19 mouse cellular contexts compared by ENCODE assay signal in genomic region chr5:66830206-66830605, GRCm38 (mm10).
"Had no signal": no experiment of that assay in that cellular context is flagged by ENCODE, and none has a peak within 500 bp of the region (broad histone marks: within the 10 kb centered on the region; RNA-seq: fewer than 3 reads in every experiment).

No protein-coding gene starts in this region.

- H3K4me1 ChIP-seq: megakaryocyte, embryonic 14.5 days; midbrain, embryonic 10.5 days had no signal

- H3K9ac ChIP-seq: limb, embryonic 15.5 days; liver, embryonic 14.5 days; lung, embryonic 15.5 days; midbrain, embryonic 13.5 days had no signal

- H3K4me3 ChIP-seq: limb, embryonic 15.5 days; lung, embryonic 15.5 days; megakaryocyte, embryonic 14.5 days; midbrain, embryonic 10.5 days; midbrain, embryonic 13.5 days had no signal

- DNase-seq: kidney, adult 9 months; kidney, postnatal 14 days; kidney, postnatal 4 days; left cerebral cortex, postnatal 4 days; lung, adult 18-20 months; lung, postnatal 10 days; lung, postnatal 36 days; thymus, adult 2 months; thymus, postnatal 14 days; thymus, postnatal 4 days had no signal

- ATAC-seq: midbrain, embryonic 13.5 days; midbrain, embryonic 16.5 days had no signal

- H3K9me3 ChIP-seq: limb, embryonic 15.5 days; lung, embryonic 15.5 days; midbrain, embryonic 10.5 days; midbrain, embryonic 13.5 days had no signal

- H3K36me3 ChIP-seq: limb, embryonic 15.5 days; lung, embryonic 15.5 days; midbrain, embryonic 10.5 days; midbrain, embryonic 13.5 days had no signal

- H3K4me2 ChIP-seq: limb, embryonic 15.5 days; liver, embryonic 11.5 days; lung, embryonic 15.5 days; midbrain, embryonic 13.5 days had no signal

- H3K27me3 ChIP-seq: limb, embryonic 15.5 days; lung, embryonic 15.5 days; megakaryocyte, embryonic 14.5 days; midbrain, embryonic 13.5 days had no signal

- H3K27ac ChIP-seq: liver, embryonic 14.5 days; lung, embryonic 15.5 days; midbrain, embryonic 10.5 days; midbrain, embryonic 13.5 days; stomach, postnatal 0 days had no signal
